Mouse (Mus musculus): ENCODE data around the gene Cabp1. TPM values are rescaled to one million over a fixed set of nuclear protein-coding genes. Genes with fewer than 3 reads are reported as not detected.
A peak's percentile ranks its signal among the peaks of the same experiment; 100 is the strongest.

The Cabp1 gene
- polyA plus RNA-seq, 1 experiment from 2014 or later, result 2.6 TPM

DNA sequence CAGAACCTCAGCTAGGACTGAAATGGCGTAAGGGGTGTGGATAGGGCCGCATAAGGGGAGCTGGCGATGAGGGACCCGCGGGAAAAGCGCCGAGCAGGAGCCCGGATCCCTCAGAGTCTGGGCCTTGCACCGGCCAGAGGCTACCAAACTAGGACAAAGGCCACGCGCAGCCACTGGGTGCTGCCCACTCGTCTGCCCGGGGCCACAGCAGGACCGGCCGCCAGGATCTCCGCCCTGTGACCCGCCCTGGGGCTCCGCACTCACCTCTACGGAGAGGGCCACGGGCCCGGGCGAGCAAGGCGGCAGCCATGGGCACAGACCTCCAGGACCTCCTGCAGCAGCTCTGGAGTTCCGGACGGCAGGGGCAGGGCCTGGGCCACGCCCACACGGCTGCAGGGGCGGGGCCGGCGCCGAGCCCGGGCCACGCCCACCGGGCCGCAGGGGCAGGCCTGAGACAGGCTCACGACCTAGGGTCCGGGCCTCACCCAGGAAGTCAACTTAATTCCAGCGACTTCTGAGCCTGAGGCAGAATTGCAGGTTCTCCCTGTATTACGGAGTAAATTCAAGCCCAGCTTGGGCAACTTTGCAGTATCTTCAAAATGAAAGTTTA lies 75.1 kb downstream of the Cabp1 start, which contains the start of gene Acads:
TSS of gene Acads (minus strand) at position 386 of the 610 bp plus-strand sequence.
- ATAC-seq (ENCODE audit: insufficient read depth) (peak; percentile 92), DNase-seq (peak; percentile 90)
- Histone ChIP-seq H3K4me2 (peak within 1 kb of the TSS; percentile 78), H3K9ac (peak within 1 kb of the TSS; percentile 85), H3K4me1 (ENCODE audit: insufficient read depth) (peaks cover 2% of the 10 kb centered on the region; the same call in 1 of the 2 replicates), H3K27me3 (ENCODE audit: insufficient read depth, low read length) (no peaks in the 10 kb centered on the region), H3K36me3 (ENCODE audit: insufficient read depth) (peaks cover 22% of the 10 kb centered on the region), H3K4me3 (ENCODE audit: low read depth, low read length) (peak within 1 kb of the TSS; percentile 86), H3K9me3 (ENCODE audit: low read depth, low read length) (no peaks in the 10 kb centered on the region), H3K27ac (ENCODE audit: low read depth) (peak within 1 kb of the TSS; percentile 65; the same call in 1 of the 2 replicates)
- under 1% methylated on average over 39 of the region's 39 CpGs for WGBS
- no peak for TF ChIP-seq CTCF (IDR thresholded peaks at IDR 0.05; ENCODE audit: low read depth)

Other genes starting within 250 kb of the Cabp1 start
- gene Hnf1a, start 223.3 kb downstream of the Cabp1 start, polyA plus RNA-seq (2014; fragmentation: Nextera tagmentation; extraction: Ambion mirVana), result 0.05 TPM in 1 of 2 replicates, not detected in the other
- gene Sppl3, start 183.2 kb downstream of the Cabp1 start, polyA plus RNA-seq (2014; fragmentation: Nextera tagmentation; extraction: Ambion mirVana), result 32.8 and 39.6 TPM in 2 replicates
- gene Gm10401, start 96.1 kb downstream of the Cabp1 start, polyA plus RNA-seq (2014; fragmentation: Nextera tagmentation; extraction: Ambion mirVana), result 36.4 and 36.5 TPM in 2 replicates
- gene Acads, start 75.0 kb downstream of the Cabp1 start, polyA plus RNA-seq (2014; fragmentation: Nextera tagmentation; extraction: Ambion mirVana), result 43.8 and 46.9 TPM in 2 replicates
- gene Unc119b, start 59.4 kb downstream of the Cabp1 start, polyA plus RNA-seq (2014; fragmentation: Nextera tagmentation; extraction: Ambion mirVana), result 41.9 and 45.4 TPM in 2 replicates
- gene Mlec, start 36.2 kb downstream of the Cabp1 start, polyA plus RNA-seq (2014; fragmentation: Nextera tagmentation; extraction: Ambion mirVana), result 72.4 and 81.1 TPM in 2 replicates
- gene Pop5, start 41.5 kb upstream of the Cabp1 start, polyA plus RNA-seq (2014; fragmentation: Nextera tagmentation; extraction: Ambion mirVana), result 111 TPM in 2 replicates
- gene Rnf10, start 78.5 kb upstream of the Cabp1 start, polyA plus RNA-seq (2014; fragmentation: Nextera tagmentation; extraction: Ambion mirVana), result 92.5 and 97.2 TPM in 2 replicates
- 39.2 and 40.7 TPM in 2 replicates for gene Coq5, start 85.3 kb upstream of the Cabp1 start, polyA plus RNA-seq (2014; fragmentation: Nextera tagmentation; extraction: Ambion mirVana)
- 1,568 and 1,614 TPM in 2 replicates for gene Dynll1, start 106.6 kb upstream of the Cabp1 start, polyA plus RNA-seq (2014; fragmentation: Nextera tagmentation; extraction: Ambion mirVana)
- 286 and 291 TPM in 2 replicates for gene Srsf9, start 132.8 kb upstream of the Cabp1 start, polyA plus RNA-seq (2014; fragmentation: Nextera tagmentation; extraction: Ambion mirVana)
- 35.0 and 37.5 TPM in 2 replicates for gene Gatc, start 146.8 kb upstream of the Cabp1 start, polyA plus RNA-seq (2014; fragmentation: Nextera tagmentation; extraction: Ambion mirVana)
- 61.9 and 62.6 TPM in 2 replicates for gene Triap1, start 146.8 kb upstream of the Cabp1 start, polyA plus RNA-seq (2014; fragmentation: Nextera tagmentation; extraction: Ambion mirVana)
- gene Cox6a1, start 154.6 kb upstream of the Cabp1 start, polyA plus RNA-seq (2014; fragmentation: Nextera tagmentation; extraction: Ambion mirVana), result 842 and 846 TPM in 2 replicates
- gene Msi1, start 235.2 kb upstream of the Cabp1 start, polyA plus RNA-seq (2014; fragmentation: Nextera tagmentation; extraction: Ambion mirVana), result 17.1 and 21.2 TPM in 2 replicates